Mouse (Mus musculus) midbrain, postnatal 0 days (tissue): Measurements from ENCODE around the gene Ccnl2. TPM values are rescaled to one million over a fixed set of nuclear protein-coding genes. Genes with fewer than 3 reads are reported as not detected.

ENCODE experiments used
- ATAC-seq: fragments of 200-750 bp; cut with Nextera tagmentation; 2 replicates; pipeline ENCODE4 v1.8.0; 2017; ENCODE audit warnings: moderate number of reproducible peaks, mild to moderate bottlenecking, moderate TSS enrichment, moderate library complexity; ENCODE audit not compliant: low FRiP score
- DNase-seq: peaks from one replicate; pipeline ENCODE4 v3.0.0-alpha.2; 2015; ENCODE audit warnings: low spot score
- H3K27ac ChIP-seq: fragments of 300-500 bp; sonication (generic); 2 replicates; pipeline ENCODE4 v1.5.1; 2014; ENCODE audit warnings: low read depth, mild to moderate bottlenecking, low read length, mixed read lengths
- H3K27me3 ChIP-seq: fragments of 300-500 bp; sonication (generic); 2 replicates; pipeline ENCODE4 v1.6.1; 2014; ENCODE audit warnings: low read length, control low read depth, mixed read lengths; ENCODE audit not compliant: insufficient read depth
- H3K36me3 ChIP-seq: fragments of 300-500 bp; sonication (generic); 2 replicates; pipeline ENCODE4 v1.6.1; 2014; ENCODE audit warnings: low read length, control low read depth, mixed read lengths; ENCODE audit not compliant: insufficient read depth
- H3K4me1 ChIP-seq: fragments of 300-500 bp; sonication (generic); 2 replicates; pipeline ENCODE4 v1.6.1; 2014; ENCODE audit warnings: mild to moderate bottlenecking, control low read depth, antibody characterized with exemption, low read length, mixed read lengths; ENCODE audit not compliant: insufficient read depth
- H3K4me2 ChIP-seq: fragments of 300-500 bp; sonication (generic); 2 replicates; pipeline ENCODE4 v1.6.1; 2014; ENCODE audit warnings: low read depth, mild to moderate bottlenecking, low read length, mixed read lengths; ENCODE audit not compliant: poor library complexity, severe bottlenecking
- H3K4me3 ChIP-seq: fragments of 300-500 bp; sonication (generic); 2 replicates; pipeline ENCODE4 v1.5.1; 2014; ENCODE audit warnings: low read depth, mild to moderate bottlenecking, low read length, moderate library complexity
- H3K9ac ChIP-seq: fragments of 300-500 bp; sonication (generic); replicated peaks from 2 replicates; pipeline ENCODE4 v1.6.1; 2014; ENCODE audit warnings: mild to moderate bottlenecking, low read length, moderate library complexity, mixed read lengths; ENCODE audit not compliant: poor library complexity, severe bottlenecking
- H3K9me3 ChIP-seq: fragments of 300-500 bp; sonication (generic); 2 replicates; pipeline ENCODE4 v1.6.1; 2016; ENCODE audit warnings: low read length, control low read depth
- CTCF ChIP-seq: IDR thresholded peaks from 2 replicates; pipeline ENCODE4 v1.5.1; 2016; ENCODE audit warnings: antibody characterized with exemption, mild to moderate bottlenecking
- WGBS: fragments of 180-500 bp; shearing (Covaris S2); extraction: QIAGEN DNeasy Blood & Tissue Kit; methylation state at CpG from one replicate; pipeline ENCODE4 v1.1.7; 2014; 5-methylcytosine and 5-hydroxymethylcytosine counted together
- polyA plus RNA-seq: library from polyadenylated mRNA; unstranded; fragments of >200 nt; fragmentation: Nextera tagmentation; extraction: Ambion mirVana; gene quantifications from 2 replicates; pipeline ENCODE4 v1.2.1, GENCODE M21; 2015
- total RNA-seq: library from RNA; depleted of rRNA; stranded (reverse); fragments of >200 nt; gene quantifications from 2 replicates; pipeline ENCODE4 v1.2.3, GENCODE M21; 2014

The Ccnl2 gene
- total and polyA plus RNA-seq, 2 experiments from 2014 or later, result 66.3 to 88.8 TPM

DNA sequence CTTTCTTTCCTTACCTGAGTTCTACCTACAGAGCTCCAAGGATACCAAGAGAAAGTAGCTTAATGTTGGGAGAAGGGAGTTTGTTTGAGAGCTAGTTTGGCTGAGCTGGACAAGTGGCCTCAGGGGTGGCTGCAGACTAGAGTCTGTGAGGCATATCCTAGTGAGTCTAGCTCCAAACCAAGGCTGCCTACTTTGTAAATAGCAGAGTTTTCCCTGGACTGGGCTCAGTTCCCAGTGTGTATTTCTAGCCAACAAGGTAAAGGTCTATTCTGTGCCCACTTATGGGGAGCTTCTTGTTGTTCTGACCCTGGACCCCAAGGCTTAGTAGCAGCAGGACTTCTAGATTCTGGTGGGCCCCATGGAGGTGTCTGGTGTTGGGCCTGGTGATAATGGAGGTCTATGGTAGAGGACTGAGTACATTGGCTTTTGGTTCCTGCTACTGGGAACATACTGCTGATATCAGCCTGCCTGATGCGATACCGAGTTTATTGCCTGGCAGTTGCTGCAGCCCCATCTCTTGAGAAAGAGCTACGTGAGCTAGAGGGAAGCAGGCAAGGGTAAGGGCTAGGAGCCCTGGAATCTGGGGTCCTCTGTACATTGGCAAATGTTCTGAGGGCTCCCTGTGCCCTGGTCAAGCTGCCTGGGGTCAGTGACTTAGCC, 37.6 kb downstream of the Ccnl2 start:
- Histone ChIP-seq H3K36me3 (peaks cover 16% of the 10 kb centered on the region), H3K9ac (no peak overlapping the region), H3K4me3 (no peak overlapping the region), H3K27ac (no peak overlapping the region), H3K9me3 (no peaks in the 10 kb centered on the region), H3K4me2 (0 out of 2 replicates have a peak overlapping the region, but pooled peaks have one; percentile 24), H3K27me3 (no peaks in the 10 kb centered on the region), H3K4me1 (peaks cover 17% of the 10 kb centered on the region)
- ATAC-seq, result no peak
- DNase-seq, result no peak
- 96% methylated on average over 3 of the region's 3 CpGs for WGBS
- TF ChIP-seq CTCF, result no peak

DNA sequence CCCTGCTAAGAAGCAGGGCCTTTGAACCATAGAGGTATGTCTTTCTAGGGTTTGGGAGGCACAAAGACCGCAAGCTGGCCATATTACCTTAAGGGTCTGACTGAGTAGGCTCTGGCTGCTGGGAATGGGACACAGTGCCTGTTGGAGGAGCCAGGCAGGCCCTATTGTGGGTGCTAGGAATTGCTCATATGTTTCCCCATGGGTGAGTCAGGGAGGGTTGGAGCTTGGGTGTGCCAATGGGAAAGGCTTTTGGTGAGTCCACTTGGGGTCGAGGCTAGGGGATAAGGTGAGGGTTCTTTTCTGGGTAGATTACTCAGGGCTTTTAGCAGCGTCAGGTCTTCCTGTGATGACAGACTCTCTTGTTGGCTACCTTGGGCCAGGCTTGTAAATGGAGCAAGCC, 39.1 kb downstream of the Ccnl2 start:
- 93% methylated on average over 3 of the region's 3 CpGs for WGBS
- Histone ChIP-seq H3K4me1 (peaks cover 17% of the 10 kb centered on the region), H3K36me3 (peaks cover 30% of the 10 kb centered on the region), H3K9me3 (no peaks in the 10 kb centered on the region), H3K27me3 (no peaks in the 10 kb centered on the region), H3K27ac (no peak overlapping the region), H3K4me3 (no peak overlapping the region), H3K4me2 (no peak overlapping the region), H3K9ac (no peak overlapping the region)
- ATAC-seq (no peak), DNase-seq (no peak)
- TF ChIP-seq CTCF, result no peak

DNA sequence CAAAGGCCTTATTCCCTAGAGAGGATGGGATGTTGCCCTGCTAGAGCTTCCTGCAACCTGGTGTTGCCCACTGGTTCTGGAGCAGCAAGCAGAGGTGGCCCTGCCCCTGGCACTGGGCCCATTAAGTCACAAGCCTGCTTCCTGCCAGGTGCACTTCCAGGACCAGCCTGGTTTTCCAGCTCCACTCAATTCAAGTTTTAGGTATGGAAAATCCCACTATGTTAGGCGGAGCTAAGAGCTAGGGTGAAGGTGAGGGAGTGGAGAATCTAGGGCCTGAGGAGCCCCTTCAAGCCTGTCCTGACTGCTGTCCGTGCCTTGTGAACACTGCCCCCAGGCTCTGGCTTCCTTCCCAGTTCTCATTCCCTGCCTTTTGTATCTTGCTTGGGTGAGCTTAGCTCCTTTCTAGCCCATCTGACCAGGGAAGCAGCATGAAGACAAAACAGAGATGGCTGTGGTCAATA, 39.7 kb downstream of the Ccnl2 start:
- Histone ChIP-seq H3K9ac (no peak overlapping the region), H3K4me3 (no peak overlapping the region), H3K4me2 (no peak overlapping the region), H3K9me3 (no peaks in the 10 kb centered on the region), H3K27ac (no peak overlapping the region), H3K27me3 (no peaks in the 10 kb centered on the region), H3K36me3 (peaks cover 37% of the 10 kb centered on the region), H3K4me1 (peaks cover 17% of the 10 kb centered on the region)
- DNase-seq (no peak), ATAC-seq (no peak)
- TF ChIP-seq CTCF, result no peak
- WGBS, result 76% methylated on average over 2 of the region's 2 CpGs

DNA sequence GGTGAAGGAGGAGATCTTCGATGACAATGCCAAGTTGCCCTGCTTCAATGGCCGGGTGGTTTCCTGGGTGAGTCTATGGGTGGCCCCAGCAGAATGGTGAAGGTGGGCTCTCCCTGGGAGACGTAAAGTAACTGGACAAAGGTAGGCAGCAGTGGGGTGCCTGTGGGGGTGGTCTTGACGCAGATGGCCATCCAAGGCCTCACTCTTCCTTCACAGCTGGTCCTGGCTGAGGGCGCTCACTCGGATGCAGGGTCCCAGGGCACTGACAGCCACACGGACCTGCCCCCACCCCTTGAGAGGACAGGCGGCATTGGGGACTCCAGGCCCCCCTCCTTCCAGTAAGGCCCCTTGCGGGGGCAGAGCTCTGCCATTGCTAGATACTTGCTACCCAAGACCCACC, 41.1 kb downstream of the Ccnl2 start:
- no peak overlapping the region for H3K27ac ChIP-seq
- ATAC-seq, result no peak
- peaks cover 14% of the 10 kb centered on the region for H3K4me1 ChIP-seq
- no peak for TF ChIP-seq CTCF
- no peak overlapping the region for H3K9ac ChIP-seq
- WGBS, result 93% methylated on average over 9 of the region's 9 CpGs
- no peak overlapping the region for H3K4me2 ChIP-seq
- DNase-seq, result no peak
- peaks cover 49% of the 10 kb centered on the region for H3K36me3 ChIP-seq
- no peaks in the 10 kb centered on the region for H3K9me3 ChIP-seq
- H3K4me3 ChIP-seq, result no peak overlapping the region
- H3K27me3 ChIP-seq, result no peaks in the 10 kb centered on the region

DNA sequence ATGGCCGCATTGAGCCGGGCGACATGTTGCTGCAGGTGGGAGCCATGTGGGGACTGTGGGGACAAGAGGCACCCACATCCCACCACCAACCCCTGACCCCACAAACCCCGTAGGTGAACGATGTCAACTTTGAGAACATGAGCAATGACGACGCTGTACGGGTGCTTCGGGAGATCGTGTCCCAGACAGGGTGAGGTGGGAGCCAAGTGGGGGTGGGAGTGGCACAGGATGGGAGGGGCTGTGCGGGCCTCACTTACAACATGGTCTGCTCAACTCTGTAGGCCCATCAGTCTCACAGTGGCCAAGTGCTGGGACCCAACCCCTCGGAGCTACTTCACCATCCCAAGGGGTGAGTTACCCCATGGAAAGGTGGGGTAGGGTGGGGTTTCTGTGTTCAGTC, 42.7 kb downstream of the Ccnl2 start:
- no peak for ATAC-seq
- Histone ChIP-seq H3K27me3 (no peaks in the 10 kb centered on the region), H3K9ac (no peak overlapping the region), H3K36me3 (peaks cover 64% of the 10 kb centered on the region), H3K4me1 (0 out of 2 replicates have a peak, but pooled peaks cover 3% of the 10 kb centered on the region), H3K9me3 (no peaks in the 10 kb centered on the region), H3K27ac (no peak overlapping the region), H3K4me2 (no peak overlapping the region), H3K4me3 (no peak overlapping the region)
- no peak for TF ChIP-seq CTCF
- 95% methylated on average over 11 of the region's 12 CpGs for WGBS
- no peak for DNase-seq

DNA sequence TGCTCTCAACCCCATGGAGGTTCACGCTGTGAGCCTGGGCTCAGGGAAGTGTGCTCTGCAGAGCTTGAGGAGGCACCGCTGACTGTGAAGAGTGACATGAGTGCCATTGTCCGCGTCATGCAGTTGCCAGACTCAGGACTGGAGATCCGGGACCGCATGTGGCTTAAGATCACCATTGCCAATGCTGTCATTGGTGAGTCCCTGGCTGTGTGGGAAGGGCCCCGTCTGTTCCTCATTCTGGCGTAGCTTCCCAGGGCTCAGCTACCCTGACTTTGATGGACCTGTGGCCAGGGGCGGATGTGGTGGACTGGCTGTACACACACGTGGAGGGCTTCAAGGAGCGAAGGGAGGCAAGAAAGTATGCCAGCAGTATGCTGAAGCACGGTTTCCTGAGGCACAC, 43.8 kb downstream of the Ccnl2 start:
- WGBS, result 91% methylated on average over 12 of the region's 12 CpGs
- Histone ChIP-seq H3K4me1 (no peaks in the 10 kb centered on the region), H3K4me3 (no peak overlapping the region), H3K4me2 (no peak overlapping the region), H3K27ac (no peak overlapping the region), H3K27me3 (no peaks in the 10 kb centered on the region), H3K9me3 (no peaks in the 10 kb centered on the region), H3K9ac (no peak overlapping the region), H3K36me3 (peaks cover 74% of the 10 kb centered on the region)
- no peak for TF ChIP-seq CTCF
- ATAC-seq (no peak), DNase-seq (no peak)
